Mouse (Mus musculus) thymus, adult 2 months (tissue): ENCODE measurements around the gene Mreg.

Source experiments
- CTCF ChIP-seq: fragments of 200-500 bp; IDR thresholded peaks from 2 replicates; pipeline ENCODE4 v1.5.1; 2012; ENCODE audit warnings: mild to moderate bottlenecking, control low read depth, low read length, moderate library complexity, borderline replicate concordance; ENCODE audit not compliant: control insufficient read depth, poor library complexity, insufficient read depth; ENCODE audit errors: extremely low read depth
- POLR2A ChIP-seq: fragments of 200-500 bp; IDR thresholded peaks from 2 replicates; pipeline ENCODE4 v1.6.1; 2012; ENCODE audit warnings: mild to moderate bottlenecking, low read length, control low read depth, moderate library complexity; ENCODE audit not compliant: control insufficient read depth, poor library complexity, insufficient read depth; ENCODE audit errors: extremely low read depth

DNA sequence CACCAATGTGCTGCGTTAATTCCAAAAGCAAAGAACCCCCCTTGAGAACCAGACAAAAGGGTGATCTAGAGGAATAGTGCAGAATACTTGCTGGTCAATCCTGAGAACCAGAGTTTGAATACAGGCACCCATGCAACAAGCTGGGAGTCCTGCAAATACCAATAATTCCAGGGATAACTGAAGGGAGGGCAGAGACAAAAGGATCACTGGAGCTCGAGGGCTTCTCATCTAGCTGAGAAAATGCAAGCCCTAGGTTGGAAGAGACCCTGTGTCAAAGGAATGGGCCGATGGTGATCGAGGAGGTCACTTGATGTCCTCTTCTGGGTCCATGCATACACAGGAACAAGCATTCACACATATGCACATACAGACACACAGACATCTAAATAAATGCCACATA is 92.1 kb downstream of the Mreg start:
- TF ChIP-seq POLR2A: no peak
- no peak for TF ChIP-seq CTCF
